Mouse (Mus musculus) MEL (cell line): ENCODE data around the gene Tgm1. TPM values are rescaled to one million over a fixed set of nuclear protein-coding genes. Genes with fewer than 3 reads are reported as not detected.

ENCODE experiments used
- DNase-seq: peaks from one replicate; pipeline ENCODE4 v3.0.0; 2011; ENCODE audit warnings: low read depth, low spot score
- H3K27ac ChIP-seq: 2 replicates; pipeline ENCODE4 v1.5.1; 2012; ENCODE audit warnings: low read depth, mild to moderate bottlenecking, control low read depth, low read length, moderate library complexity; ENCODE audit not compliant: control insufficient read depth
- H3K27me3 ChIP-seq, 2 experiments: fragments of 150-350 bp in 1 of 2; sonication (generic) in 1 of 2; 2 replicates each; pipeline ENCODE4 v1.6.1; 2012; ENCODE audit warnings: low read length in 2 of 2, mild to moderate bottlenecking in 2 of 2, improper control_type of control experiment in 1 of 2, moderate library complexity in 1 of 2; ENCODE audit not compliant: insufficient read depth in 2 of 2, control insufficient read depth in 1 of 2
- H3K36me3 ChIP-seq, 2 experiments: 2 replicates each; pipeline ENCODE4 v1.6.1; 2012 to 2014; ENCODE audit warnings: low read length in 2 of 2, improper control_type of control experiment in 1 of 2, inconsistent platforms in 1 of 2, mild to moderate bottlenecking in 1 of 2; ENCODE audit not compliant: insufficient read depth in 2 of 2, control insufficient read depth in 1 of 2
- H3K4me1 ChIP-seq, 2 experiments: fragments of 150-350 bp in 1 of 2; sonication (generic) in 1 of 2; 2 replicates each; pipeline ENCODE4 v1.6.1; 2012; ENCODE audit warnings: low read length in 2 of 2, improper control_type of control experiment in 1 of 2, mild to moderate bottlenecking in 1 of 2; ENCODE audit not compliant: insufficient read depth in 2 of 2, control insufficient read depth in 1 of 2
- H3K4me3 ChIP-seq, 2 experiments: fragments of 150-350 bp in 1 of 2; sonication (generic) in 1 of 2; 2 replicates each; pipeline ENCODE4 v1.5.1; 2012; ENCODE audit warnings: low read depth in 2 of 2, low read length in 2 of 2, mild to moderate bottlenecking in 2 of 2, moderate library complexity in 2 of 2, control low read depth in 1 of 2, improper control_type of control experiment in 1 of 2; ENCODE audit not compliant: control insufficient read depth in 1 of 2, insufficient read depth in 1 of 2
- H3K79me2 ChIP-seq: 2 replicates; pipeline ENCODE4 v1.6.1; 2012; ENCODE audit warnings: mild to moderate bottlenecking, low read length, moderate library complexity; ENCODE audit not compliant: control insufficient read depth, poor library complexity, insufficient read depth
- H3K9ac ChIP-seq: 2 replicates; pipeline ENCODE4 v1.6.1; 2012; ENCODE audit warnings: low read depth, mild to moderate bottlenecking, control low read depth, low read length, moderate library complexity; ENCODE audit not compliant: control insufficient read depth, poor library complexity, severe bottlenecking
- H3K9me3 ChIP-seq: fragments of 150-350 bp; sonication (generic); replicated peaks from 2 replicates; pipeline ENCODE4 v1.6.1; 2012; ENCODE audit warnings: mild to moderate bottlenecking, low read length, improper control_type of control experiment, moderate library complexity; ENCODE audit not compliant: insufficient read depth
- BHLHE40 ChIP-seq: IDR thresholded peaks from 2 replicates; pipeline ENCODE4 v1.6.1; 2012; ENCODE audit warnings: low read depth, mild to moderate bottlenecking, inconsistent platforms, low read length, improper control_type of control experiment, borderline replicate concordance
- E2F4 ChIP-seq: IDR thresholded peaks from 2 replicates; pipeline ENCODE4 v1.6.1; 2011; ENCODE audit warnings: low read depth, low read length, improper control_type of control experiment, borderline replicate concordance
- ELF1 ChIP-seq: IDR thresholded peaks from 2 replicates; pipeline ENCODE4 v1.6.1; 2014; ENCODE audit warnings: low read depth, mild to moderate bottlenecking, inconsistent platforms, low read length, improper control_type of control experiment, moderate library complexity
- GABPA ChIP-seq: IDR thresholded peaks from 2 replicates; pipeline ENCODE4 v1.6.1; 2012; ENCODE audit warnings: low read depth, mild to moderate bottlenecking, inconsistent platforms, low read length, improper control_type of control experiment, moderate library complexity
- GATA1 ChIP-seq: IDR thresholded peaks from 2 replicates; pipeline ENCODE4 v1.6.1; 2011; ENCODE audit warnings: low read depth, low read length, improper control_type of control experiment
- MAFK ChIP-seq: IDR thresholded peaks from 2 replicates; pipeline ENCODE4 v1.6.1; 2011; ENCODE audit warnings: low read depth, mild to moderate bottlenecking, low read length, improper control_type of control experiment, borderline replicate concordance
- MAX ChIP-seq: IDR thresholded peaks from 2 replicates; pipeline ENCODE4 v1.6.1; 2011; ENCODE audit warnings: low read length, improper control_type of control experiment
- MEF2A ChIP-seq: IDR thresholded peaks from 2 replicates; pipeline ENCODE4 v1.6.1; 2014; ENCODE audit warnings: low read depth, mild to moderate bottlenecking, inconsistent platforms, low read length, improper control_type of control experiment; ENCODE audit not compliant: poor library complexity, insufficient replicate concordance, severe bottlenecking; ENCODE audit errors: extremely low read depth
- MXI1 ChIP-seq: IDR thresholded peaks from 2 replicates; pipeline ENCODE4 v1.6.1; 2011; ENCODE audit warnings: mild to moderate bottlenecking, low read depth, low read length, improper control_type of control experiment
- NELFE ChIP-seq: IDR thresholded peaks from 2 replicates; pipeline ENCODE4 v1.6.1; 2011; ENCODE audit warnings: low read depth, low read length, improper control_type of control experiment
- POLR2AphosphoS5 ChIP-seq: IDR thresholded peaks from 2 replicates; pipeline ENCODE4 v1.6.1; 2012; ENCODE audit warnings: low read depth, borderline replicate concordance, mild to moderate bottlenecking, inconsistent platforms, low read length, moderate library complexity, mixed read lengths
- RAD21 ChIP-seq: IDR thresholded peaks from 2 replicates; pipeline ENCODE4 v1.6.1; 2011; ENCODE audit warnings: mild to moderate bottlenecking, low read depth, low read length, improper control_type of control experiment
- SIN3A ChIP-seq: IDR thresholded peaks from 2 replicates; pipeline ENCODE4 v1.6.1; 2012; ENCODE audit warnings: low read length, improper control_type of control experiment, inconsistent platforms
- SMC3 ChIP-seq: IDR thresholded peaks from 2 replicates; pipeline ENCODE4 v1.6.1; 2011; ENCODE audit warnings: low read depth, low read length, improper control_type of control experiment
- TBP ChIP-seq: IDR thresholded peaks from 2 replicates; pipeline ENCODE4 v1.8.0; 2011; ENCODE audit warnings: low read depth, low read length, improper control_type of control experiment
- UBTF ChIP-seq: IDR thresholded peaks from 2 replicates; pipeline ENCODE4 v1.6.1; 2012; ENCODE audit warnings: low read depth, mild to moderate bottlenecking, inconsistent platforms, low read length, improper control_type of control experiment, moderate library complexity, borderline replicate concordance; ENCODE audit not compliant: insufficient read depth
- ZC3H11A ChIP-seq: IDR thresholded peaks from 2 replicates; pipeline ENCODE4 v1.6.1; 2012; ENCODE audit warnings: low read depth, mild to moderate bottlenecking, inconsistent platforms, low read length, improper control_type of control experiment
- ZMIZ1 ChIP-seq: IDR thresholded peaks from 2 replicates; pipeline ENCODE4 v1.6.1; 2012; ENCODE audit warnings: low read depth, mild to moderate bottlenecking, inconsistent platforms, low read length, improper control_type of control experiment, moderate library complexity
- ZNF384 ChIP-seq: IDR thresholded peaks from 2 replicates; pipeline ENCODE4 v1.6.1; 2012; ENCODE audit warnings: low read depth, mild to moderate bottlenecking, inconsistent platforms, low read length, improper control_type of control experiment
- polyA plus RNA-seq, 2 experiments: library from polyadenylated mRNA; stranded (reverse) in 1 of 2; unstranded in 1 of 2; fragments of >175 nt in 1 of 2; fragments of >200 nt in 1 of 2; gene quantifications; 2 replicates each; pipeline versions ENCODE4 v1.2.1 to v1.2.4; 2012; ENCODE audit warnings: low replicate concordance in 2 of 2, low read depth in 1 of 2; ENCODE audit not compliant: insufficient read length in 2 of 2, insufficient read depth in 1 of 2, missing spikeins in 1 of 2
- total RNA-seq: library from RNA; depleted of rRNA; stranded (reverse); fragments of 300-350 nt; gene quantifications from 2 replicates; pipeline ENCODE4 v1.2.3, GENCODE M21; 2012

Gene Tgm1
- total and polyA plus RNA-seq, 3 experiments, result 6.2 to 11.4 TPM; not detected in 1

DNA sequence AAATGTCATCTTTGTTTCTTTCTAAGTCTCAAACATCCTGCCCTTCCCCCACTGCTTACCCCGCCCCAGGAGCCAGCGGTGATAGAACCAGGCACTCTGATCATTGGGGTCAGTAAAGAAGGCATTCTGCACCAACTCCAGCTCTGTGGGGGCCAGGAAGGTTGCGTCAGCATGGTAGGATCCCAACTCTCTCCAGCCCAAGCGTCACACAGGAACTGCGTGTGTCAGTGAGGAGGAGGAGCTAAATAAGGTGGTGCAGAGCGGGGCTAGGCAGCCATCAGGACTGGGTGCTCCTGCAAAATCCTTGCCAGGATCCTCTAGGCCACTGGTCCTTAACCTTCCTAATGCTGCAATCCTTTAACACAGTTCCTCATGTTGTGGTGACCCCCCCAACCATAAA, 6.0 kb upstream of the Tgm1 start (continued):
- TF ChIP-seq MEF2A (no peak), ZNF384 (no peak)
- TF ChIP-seq, all 39 proteins: peak for 0

DNA sequence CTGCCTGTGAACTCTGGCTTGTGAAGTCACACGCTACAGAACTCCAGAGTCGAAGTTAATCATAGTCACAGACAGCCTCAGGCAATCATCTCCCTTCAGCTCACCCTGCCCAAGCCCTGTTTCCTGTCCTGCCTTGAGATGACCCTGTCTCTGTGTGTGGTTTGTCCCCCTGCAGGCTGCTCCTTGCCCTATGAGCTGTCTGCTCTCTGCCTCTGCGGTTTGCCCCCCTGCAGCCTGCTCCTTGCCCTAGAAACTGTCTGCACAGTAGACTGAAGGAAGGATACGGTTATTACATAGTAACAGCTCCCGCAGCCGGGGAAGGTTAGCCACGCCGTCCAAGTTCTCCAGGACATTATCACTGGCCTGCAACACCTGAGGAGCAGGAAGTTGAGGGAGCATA, 3.2 kb upstream of the Tgm1 start:
- Histone ChIP-seq H3K4me3 (no peak overlapping the region), H3K27me3 (no peaks in the 10 kb centered on the region), H3K36me3 (peaks cover 0 to 6% of the 10 kb centered on the region in 2 experiments; a peak in 1 of 4 replicates), H3K27ac (no peak overlapping the region), H3K4me1 (peaks cover 4 to 5% of the 10 kb centered on the region in 2 experiments), H3K79me2 (peaks cover under 1% of the 10 kb centered on the region; the same call in 1 of the 2 replicates), H3K9me3 (no peaks in the 10 kb centered on the region), H3K9ac (no peak overlapping the region)
- DNase-seq, result no peak
- TF ChIP-seq ZMIZ1, result no peak
- no peak for TF ChIP-seq E2F4
- TF ChIP-seq ELF1, result no peak
- no peak for TF ChIP-seq MAFK
- TF ChIP-seq UBTF, result no peak
- TF ChIP-seq MEF2A, result no peak
- no peak for TF ChIP-seq MXI1
- TF ChIP-seq RAD21, result no peak
- TF ChIP-seq MAX, result no peak
- no peak for TF ChIP-seq ZNF384

DNA sequence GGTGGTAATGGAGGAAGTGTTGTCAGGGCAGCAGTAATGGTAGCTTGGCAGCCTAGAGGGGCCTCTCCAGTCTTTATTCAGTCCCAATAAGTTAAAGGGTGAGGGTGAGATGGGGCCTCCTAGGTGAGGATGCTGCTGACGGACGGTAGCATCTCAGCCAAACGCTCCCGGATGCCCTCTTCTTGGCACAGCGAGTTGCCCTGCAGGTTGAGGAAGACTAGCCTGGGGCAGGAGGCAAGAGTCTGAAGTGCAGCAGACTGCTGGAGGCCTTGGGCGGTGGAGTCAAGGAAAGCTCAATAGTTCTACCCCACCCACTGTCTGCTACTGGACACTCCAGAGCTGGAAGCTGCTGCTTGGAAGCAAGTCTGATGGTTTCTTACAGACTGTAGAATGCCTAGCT, 2.5 kb upstream of the Tgm1 start:
- H3K79me2 ChIP-seq, result no peaks in the 10 kb centered on the region
- H3K36me3 ChIP-seq, result peaks cover 0 to 6% of the 10 kb centered on the region in 2 experiments; a peak in 1 of 4 replicates
- H3K9ac ChIP-seq, result no peak overlapping the region
- no peaks in the 10 kb centered on the region for H3K27me3 ChIP-seq
- TF ChIP-seq SIN3A (no peak), BHLHE40 (no peak), POLR2AphosphoS5 (no peak), GABPA (no peak), NELFE (no peak), SMC3 (no peak), ELF1 (no peak), GATA1 (no peak), ZC3H11A (no peak), UBTF (no peak), MEF2A (no peak), TBP (no peak), E2F4 (no peak), ZMIZ1 (no peak)
- no peak overlapping the region for H3K27ac ChIP-seq
- H3K9me3 ChIP-seq, result no peaks in the 10 kb centered on the region
- H3K4me1 ChIP-seq, result peaks cover 4 to 5% of the 10 kb centered on the region in 2 experiments
- no peak overlapping the region for H3K4me3 ChIP-seq
- no peak for DNase-seq
